Mouse (Mus musculus): ENCODE data around the gene Lsp1. TPM values are rescaled to one million over a fixed set of nuclear protein-coding genes. Genes with fewer than 3 reads are reported as not detected.
A peak's percentile ranks its signal among the peaks of the same experiment; 100 is the strongest.

Lsp1 gene
- polyA plus RNA-seq, 1 experiment from 2014 or later: 49.6 TPM

- H3K27ac ChIP-seq: peak overlapping the region; percentile 96
- no peaks in the 10 kb centered on the region for H3K27me3 ChIP-seq
- no peaks in the 10 kb centered on the region for H3K9me3 ChIP-seq (replicated peaks)
- no peaks in the 10 kb centered on the region for H3K36me3 ChIP-seq
- H3K4me2 ChIP-seq: peak overlapping the region; percentile 45
- H3K4me1 ChIP-seq (replicated peaks): peaks cover 80% of the 10 kb centered on the region
- no peak for ATAC-seq (replicated peaks; ENCODE audit: insufficient number of reproducible peaks, insufficient read depth, low FRiP score, low read depth)
- H3K4me3 ChIP-seq: peak overlapping the region; percentile 17
- peak overlapping the region; percentile 46; the same call in 1 of the 2 replicates for H3K9ac ChIP-seq
- WGBS: 79% methylated on average over 13 of the region's 13 CpGs
These were observed 16.3 kb downstream of the Lsp1 start for GRCm38 (mm10) chr7:142476795-142477452.

- peaks cover 80% of the 10 kb centered on the region for H3K4me1 ChIP-seq (replicated peaks)
- H3K4me3 ChIP-seq: no peak overlapping the region
- no peaks in the 10 kb centered on the region for H3K27me3 ChIP-seq
- 85% methylated on average over 6 of the region's 6 CpGs for WGBS
- H3K9ac ChIP-seq: no peak overlapping the region
- H3K36me3 ChIP-seq: no peaks in the 10 kb centered on the region
- H3K4me2 ChIP-seq: peak overlapping the region; percentile 45
- H3K9me3 ChIP-seq (replicated peaks): no peaks in the 10 kb centered on the region
- no peak for ATAC-seq (replicated peaks; ENCODE audit: insufficient number of reproducible peaks, insufficient read depth, low FRiP score, low read depth)
- peak overlapping the region; percentile 96; the same call in 1 of the 2 replicates for H3K27ac ChIP-seq
These were observed 17.4 kb downstream of the Lsp1 start for GRCm38 (mm10) chr7:142478001-142478400.

GRCm38 (mm10) chr7:142478574-142478973 is 18.0 kb downstream of the Lsp1 start:
- Histone ChIP-seq H3K27me3 (no peaks in the 10 kb centered on the region), H3K9ac (no peak overlapping the region), H3K4me1 (replicated peaks) (peaks cover 83% of the 10 kb centered on the region), H3K4me2 (peak overlapping the region; percentile 45), H3K36me3 (no peaks in the 10 kb centered on the region), H3K27ac (peak overlapping the region; percentile 96), H3K4me3 (no peak overlapping the region), H3K9me3 (replicated peaks) (no peaks in the 10 kb centered on the region)
- 78% methylated on average over 2 of the region's 2 CpGs for WGBS
- ATAC-seq (replicated peaks; ENCODE audit: insufficient number of reproducible peaks, insufficient read depth, low FRiP score, low read depth): no peak

DNA sequence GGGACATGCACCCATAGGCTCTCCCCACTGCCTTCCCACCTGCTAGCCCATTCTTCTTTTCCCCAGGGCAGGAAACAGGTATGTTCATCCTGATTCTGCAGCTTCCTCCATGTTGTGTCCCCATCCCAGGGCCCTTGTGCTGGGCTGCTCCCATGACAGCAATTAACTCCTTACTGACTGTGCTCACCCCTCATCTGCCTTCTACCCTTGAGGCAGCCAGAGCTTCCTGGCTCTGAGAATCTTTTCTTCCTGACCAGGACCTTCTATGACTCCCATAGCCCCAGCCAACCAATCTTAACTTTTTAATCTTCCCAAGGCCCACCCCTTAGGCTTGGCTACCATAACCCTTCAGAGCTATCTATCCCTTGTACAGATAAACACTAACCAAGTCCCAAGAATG is 18.7 kb downstream of the Lsp1 start:
- Histone ChIP-seq H3K36me3 (no peaks in the 10 kb centered on the region), H3K4me2 (peak overlapping the region; percentile 45; the same call in 1 of the 2 replicates), H3K4me1 (replicated peaks) (peaks cover 91% of the 10 kb centered on the region), H3K9me3 (replicated peaks) (no peaks in the 10 kb centered on the region), H3K4me3 (no peak overlapping the region), H3K27me3 (no peaks in the 10 kb centered on the region), H3K9ac (no peak overlapping the region), H3K27ac (peak overlapping the region; percentile 96)
- ATAC-seq (replicated peaks; ENCODE audit: insufficient number of reproducible peaks, insufficient read depth, low FRiP score, low read depth): no peak

DNA sequence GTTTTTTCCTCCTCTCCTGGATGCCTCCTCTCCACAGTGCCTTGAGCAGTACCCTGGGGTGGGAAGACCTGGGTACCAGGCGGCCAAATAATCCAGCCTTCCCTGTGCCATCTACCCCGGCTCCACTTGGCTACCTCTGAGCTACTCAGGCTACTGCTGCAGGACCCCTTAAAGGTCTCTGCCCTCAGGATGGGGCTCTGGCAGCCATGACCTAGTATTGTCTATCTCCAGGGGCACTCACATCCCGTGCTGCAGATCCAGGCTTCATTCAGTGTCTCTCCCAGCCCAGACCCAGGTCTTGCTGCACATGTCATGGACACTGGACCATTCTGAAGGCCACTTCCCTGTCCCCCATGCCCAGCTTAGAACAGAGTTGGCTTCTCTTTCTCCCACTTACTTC is 19.3 kb downstream of the Lsp1 start:
- Histone ChIP-seq H3K9me3 (replicated peaks) (no peaks in the 10 kb centered on the region), H3K36me3 (no peaks in the 10 kb centered on the region), H3K27me3 (no peaks in the 10 kb centered on the region), H3K27ac (peak overlapping the region; percentile 96), H3K4me2 (no peak overlapping the region), H3K4me3 (no peak overlapping the region), H3K9ac (no peak overlapping the region), H3K4me1 (replicated peaks) (peaks cover 93% of the 10 kb centered on the region)
- no peak for ATAC-seq (replicated peaks; ENCODE audit: insufficient number of reproducible peaks, insufficient read depth, low FRiP score, low read depth)
- 94% methylated on average over 3 of the region's 3 CpGs for WGBS

- H3K36me3 ChIP-seq: peaks cover 3% of the 10 kb centered on the region; the same call in 1 of the 2 replicates
- H3K4me1 ChIP-seq (replicated peaks): peaks cover 90% of the 10 kb centered on the region
- no peaks in the 10 kb centered on the region for H3K9me3 ChIP-seq (replicated peaks)
- no peak overlapping the region for H3K4me3 ChIP-seq
- peak overlapping the region; percentile 96 for H3K27ac ChIP-seq
- H3K27me3 ChIP-seq: no peaks in the 10 kb centered on the region
- ATAC-seq (replicated peaks; ENCODE audit: insufficient number of reproducible peaks, insufficient read depth, low FRiP score, low read depth): no peak
- H3K9ac ChIP-seq: peak overlapping the region; percentile 60
- 91% methylated on average over 3 of the region's 3 CpGs for WGBS
- peak overlapping the region; percentile 57; the same call in 1 of the 2 replicates for H3K4me2 ChIP-seq
These were observed 20.1 kb downstream of the Lsp1 start for GRCm38 (mm10) chr7:142480661-142481060.

DNA sequence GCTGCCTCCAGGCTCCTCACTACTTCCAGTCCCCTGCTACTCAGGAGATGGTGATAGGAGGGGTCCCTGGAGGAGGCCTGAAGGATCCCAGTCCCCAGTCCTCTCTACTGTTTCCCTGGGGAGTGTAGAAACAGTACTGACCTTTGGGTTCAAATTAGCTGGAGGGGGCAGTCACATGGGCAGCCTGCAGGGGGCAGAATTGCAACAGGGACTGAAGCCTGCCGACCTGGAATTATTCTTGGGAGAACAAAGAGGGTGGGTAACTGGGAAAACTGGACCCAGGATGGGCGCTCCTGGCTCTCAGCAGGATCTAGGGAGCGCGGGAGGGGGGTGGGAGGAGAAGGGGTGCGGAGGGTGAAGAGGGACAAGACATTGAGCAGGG is 20.6 kb downstream of the Lsp1 start:
- H3K36me3 ChIP-seq: peaks cover 6% of the 10 kb centered on the region; the same call in 1 of the 2 replicates
- H3K4me3 ChIP-seq: peak overlapping the region; percentile 25
- WGBS: 12% methylated on average over 5 of the region's 5 CpGs
- H3K9me3 ChIP-seq (replicated peaks): no peaks in the 10 kb centered on the region
- H3K27me3 ChIP-seq: no peaks in the 10 kb centered on the region
- peak overlapping the region; percentile 96 for H3K27ac ChIP-seq
- peaks cover 88% of the 10 kb centered on the region for H3K4me1 ChIP-seq (replicated peaks)
- peak overlapping the region; percentile 60 for H3K9ac ChIP-seq
- peak overlapping the region; percentile 57 for H3K4me2 ChIP-seq
- ATAC-seq (replicated peaks; ENCODE audit: insufficient number of reproducible peaks, insufficient read depth, low FRiP score, low read depth): no peak

DNA sequence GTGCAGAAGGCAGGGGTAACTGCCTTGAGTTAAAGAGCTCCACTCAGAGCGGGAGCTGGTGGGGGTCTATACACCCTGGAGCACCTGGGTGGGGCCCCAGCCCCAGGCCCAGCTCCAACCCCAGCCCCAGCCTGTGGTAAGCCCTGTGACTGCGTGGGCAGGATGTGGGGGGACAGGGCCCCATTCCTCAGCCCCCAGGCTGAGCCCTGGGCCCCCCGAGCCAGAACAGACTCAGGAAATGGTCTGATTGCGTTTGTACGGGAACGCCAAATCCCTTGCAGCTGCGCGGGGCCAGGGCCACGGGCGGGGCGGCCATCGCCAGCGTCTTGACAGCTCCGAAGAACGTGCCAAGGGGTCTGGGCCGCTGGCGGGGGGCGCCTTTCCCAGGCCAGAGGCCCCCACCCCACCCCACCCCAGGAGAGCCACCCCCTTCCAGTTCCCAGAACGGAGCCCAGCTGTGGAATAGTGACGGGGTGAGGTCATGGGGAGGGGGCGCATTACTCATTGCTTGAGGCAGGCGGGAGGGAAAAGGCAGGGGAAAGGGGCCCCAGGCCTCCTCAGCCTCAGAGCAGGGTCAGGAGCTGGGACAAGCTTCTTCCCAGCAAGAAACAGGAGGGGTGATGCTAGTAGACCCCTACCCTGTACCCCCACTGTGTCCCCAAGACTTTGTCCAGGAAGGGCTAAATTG is 21.1 kb downstream of the Lsp1 start:
- Histone ChIP-seq H3K27ac (peak overlapping the region; percentile 96), H3K27me3 (no peaks in the 10 kb centered on the region), H3K4me3 (peak overlapping the region; percentile 25), H3K36me3 (peaks cover 6% of the 10 kb centered on the region; the same call in 1 of the 2 replicates), H3K9me3 (replicated peaks) (no peaks in the 10 kb centered on the region), H3K4me2 (peak overlapping the region; percentile 57), H3K9ac (peak overlapping the region; percentile 60), H3K4me1 (replicated peaks) (peaks cover 88% of the 10 kb centered on the region)
- ATAC-seq (replicated peaks; ENCODE audit: insufficient number of reproducible peaks, insufficient read depth, low FRiP score, low read depth): peak; percentile 80
- WGBS: 2% methylated on average over 22 of the region's 22 CpGs

GRCm38 (mm10) chr7:142482256-142482609 is 21.6 kb downstream of the Lsp1 start:
- Histone ChIP-seq H3K9ac (peak overlapping the region; percentile 60), H3K36me3 (peaks cover 6% of the 10 kb centered on the region; the same call in 1 of the 2 replicates), H3K4me2 (peak overlapping the region; percentile 57), H3K4me1 (replicated peaks) (peaks cover 88% of the 10 kb centered on the region), H3K27ac (peak overlapping the region; percentile 96), H3K9me3 (replicated peaks) (no peaks in the 10 kb centered on the region), H3K4me3 (0 out of 2 replicates have a peak overlapping the region, but pooled peaks have one; percentile 25), H3K27me3 (no peaks in the 10 kb centered on the region)
- WGBS: 5% methylated on average over 6 of the region's 6 CpGs
- ATAC-seq (replicated peaks; ENCODE audit: insufficient number of reproducible peaks, insufficient read depth, low FRiP score, low read depth): peak; percentile 6

DNA sequence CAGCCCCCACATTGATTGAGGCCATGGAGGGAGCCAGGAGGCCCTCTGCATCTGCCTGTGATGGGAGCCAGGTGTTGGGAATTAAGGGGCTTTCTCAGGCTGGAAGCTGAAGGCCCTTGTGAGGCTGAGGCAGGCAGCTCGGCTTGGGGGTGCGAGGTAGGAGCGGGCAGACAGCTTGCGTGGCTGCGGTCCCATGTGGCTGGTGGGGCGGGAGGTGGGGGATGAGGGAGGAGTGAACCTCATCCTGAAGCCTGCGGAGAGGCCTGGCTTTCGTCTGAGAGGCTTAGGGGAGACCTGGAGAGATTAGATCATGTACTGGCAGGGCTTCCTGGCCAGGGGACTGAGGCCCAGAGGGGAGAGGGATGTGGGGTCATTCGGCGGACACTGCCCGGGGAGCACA is 22.5 kb downstream of the Lsp1 start:
- WGBS: 10% methylated on average over 11 of the region's 11 CpGs
- Histone ChIP-seq H3K9me3 (replicated peaks) (no peaks in the 10 kb centered on the region), H3K27me3 (no peaks in the 10 kb centered on the region), H3K9ac (peak overlapping the region; percentile 60; the same call in 1 of the 2 replicates), H3K4me3 (no peak overlapping the region), H3K4me2 (no peak overlapping the region; the same call in 1 of the 2 replicates), H3K27ac (peak overlapping the region; percentile 96), H3K36me3 (peaks cover 6% of the 10 kb centered on the region; the same call in 1 of the 2 replicates), H3K4me1 (replicated peaks) (peaks cover 90% of the 10 kb centered on the region)
- ATAC-seq (replicated peaks; ENCODE audit: insufficient number of reproducible peaks, insufficient read depth, low FRiP score, low read depth): peak; percentile 39

DNA sequence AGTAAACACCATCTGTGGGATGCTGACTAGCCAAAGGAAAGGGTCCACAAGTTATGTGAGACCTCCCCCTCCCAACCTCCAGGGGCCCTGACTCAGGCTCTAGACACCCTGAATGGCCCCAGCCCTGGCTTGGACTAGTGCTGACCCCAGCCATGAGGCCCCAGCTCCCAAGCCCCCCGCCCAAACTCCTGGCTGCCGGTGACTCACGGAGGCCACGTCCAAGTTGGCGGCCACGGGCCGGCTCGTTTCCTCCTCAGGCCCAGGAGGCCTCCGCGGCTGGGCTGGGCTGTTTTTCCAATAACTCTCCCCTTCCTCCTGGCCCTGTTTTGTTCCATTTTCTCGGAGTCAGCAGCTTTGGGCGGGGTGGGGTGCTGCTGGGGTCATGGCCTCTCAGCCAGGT is 24.2 kb downstream of the Lsp1 start:
- Histone ChIP-seq H3K4me2 (no peak overlapping the region), H3K36me3 (peaks cover 6% of the 10 kb centered on the region; the same call in 1 of the 2 replicates), H3K4me3 (no peak overlapping the region), H3K27me3 (no peaks in the 10 kb centered on the region), H3K9ac (0 out of 2 replicates have a peak overlapping the region, but pooled peaks have one; percentile 12), H3K4me1 (replicated peaks) (peaks cover 83% of the 10 kb centered on the region), H3K9me3 (replicated peaks) (no peaks in the 10 kb centered on the region), H3K27ac (peak overlapping the region; percentile 96)
- 81% methylated on average over 12 of the region's 12 CpGs for WGBS
- no peak for ATAC-seq (replicated peaks; ENCODE audit: insufficient number of reproducible peaks, insufficient read depth, low FRiP score, low read depth)

Measured in heart, embryonic 15.5 days (tissue).